Mouse (Mus musculus): ENCODE data around the gene Plcxd2. TPM values are rescaled to one million over a fixed set of nuclear protein-coding genes. Genes with fewer than 3 reads are reported as not detected.

The Plcxd2 gene
- polyA plus RNA-seq, 1 experiment from 2014 or later = 0.63 TPM

- Histone ChIP-seq H3K4me3 (ENCODE audit: inconsistent target) (no peak overlapping the region), H3K27ac (no peak overlapping the region), H3K36me3 (ENCODE audit: inconsistent target) (no peaks in the 10 kb centered on the region), H3K79me2 (ENCODE audit: inconsistent target) (no peaks in the 10 kb centered on the region)
- WGBS (ENCODE audit: missing documents) = 92% methylated on average over 5 of the region's 5 CpGs
These were observed 43.4 kb downstream of the Plcxd2 start for GRCm38 (mm10) chr16:45966604-45967003.

- H3K79me2 ChIP-seq (ENCODE audit: inconsistent target) = no peaks in the 10 kb centered on the region
- H3K36me3 ChIP-seq (ENCODE audit: inconsistent target) = no peaks in the 10 kb centered on the region
- H3K4me3 ChIP-seq (ENCODE audit: inconsistent target) = no peak overlapping the region
- WGBS (ENCODE audit: missing documents) = 94% methylated on average over 6 of the region's 6 CpGs
- H3K27ac ChIP-seq = no peak overlapping the region
These were observed 45.2 kb downstream of the Plcxd2 start for GRCm38 (mm10) chr16:45964777-45965176.

DNA sequence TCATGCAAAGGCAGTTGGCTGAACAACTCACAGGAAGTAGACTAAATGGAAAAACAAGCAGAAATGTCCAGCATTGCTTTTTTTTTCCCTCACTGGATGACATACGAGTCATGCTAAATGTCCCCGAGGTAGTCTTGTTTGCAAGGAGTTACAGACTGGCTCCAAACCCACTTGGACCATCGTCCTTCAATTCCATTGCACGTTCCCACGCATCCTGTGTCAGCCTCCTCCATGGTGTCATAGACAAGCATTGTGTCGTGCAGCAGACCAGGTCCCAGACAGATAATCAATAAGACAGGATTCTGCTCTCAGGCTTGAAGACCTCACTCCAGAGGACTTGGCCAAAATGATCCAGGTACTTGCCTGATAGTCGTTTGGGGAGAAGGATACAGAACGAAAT, 46.2 kb downstream of the Plcxd2 start:
- no peaks in the 10 kb centered on the region for H3K79me2 ChIP-seq (ENCODE audit: inconsistent target)
- no peak overlapping the region for H3K4me3 ChIP-seq (ENCODE audit: inconsistent target)
- H3K36me3 ChIP-seq (ENCODE audit: inconsistent target) = no peaks in the 10 kb centered on the region
- WGBS (ENCODE audit: missing documents) = 92% methylated on average over 8 of the region's 8 CpGs
- H3K27ac ChIP-seq = no peak overlapping the region

GRCm38 (mm10) chr16:45963088-45963487, 46.9 kb downstream of the Plcxd2 start:
- no peak overlapping the region for H3K4me3 ChIP-seq (ENCODE audit: inconsistent target)
- no peaks in the 10 kb centered on the region for H3K36me3 ChIP-seq (ENCODE audit: inconsistent target)
- WGBS (ENCODE audit: missing documents) = 92% methylated on average over 5 of the region's 5 CpGs
- H3K79me2 ChIP-seq (ENCODE audit: inconsistent target) = no peaks in the 10 kb centered on the region
- H3K27ac ChIP-seq = no peak overlapping the region

DNA sequence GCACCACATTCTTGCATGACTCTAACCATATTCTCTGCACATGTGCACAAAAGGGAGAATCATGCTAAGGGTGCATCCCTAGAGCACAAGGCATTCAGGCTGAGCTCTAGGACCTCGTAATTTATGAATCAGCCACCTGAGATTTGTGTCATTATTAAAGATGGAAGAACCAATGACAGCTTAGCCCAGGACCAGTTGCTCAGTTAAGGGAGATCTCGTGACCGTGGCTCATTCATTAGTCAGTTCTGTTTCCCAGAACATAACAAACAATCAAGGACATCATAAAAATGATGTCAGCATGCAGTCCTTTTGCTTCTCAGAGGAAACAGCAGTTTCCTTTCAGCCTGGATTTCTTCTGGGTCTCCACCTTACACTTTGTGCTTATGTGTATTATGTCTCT, 49.0 kb downstream of the Plcxd2 start:
- H3K79me2 ChIP-seq (ENCODE audit: inconsistent target) = no peaks in the 10 kb centered on the region
- no peak overlapping the region for H3K27ac ChIP-seq
- H3K36me3 ChIP-seq (ENCODE audit: inconsistent target) = no peaks in the 10 kb centered on the region
- H3K4me3 ChIP-seq (ENCODE audit: inconsistent target) = no peak overlapping the region
- 81% methylated on average over 3 of the region's 3 CpGs for WGBS (ENCODE audit: missing documents)

DNA sequence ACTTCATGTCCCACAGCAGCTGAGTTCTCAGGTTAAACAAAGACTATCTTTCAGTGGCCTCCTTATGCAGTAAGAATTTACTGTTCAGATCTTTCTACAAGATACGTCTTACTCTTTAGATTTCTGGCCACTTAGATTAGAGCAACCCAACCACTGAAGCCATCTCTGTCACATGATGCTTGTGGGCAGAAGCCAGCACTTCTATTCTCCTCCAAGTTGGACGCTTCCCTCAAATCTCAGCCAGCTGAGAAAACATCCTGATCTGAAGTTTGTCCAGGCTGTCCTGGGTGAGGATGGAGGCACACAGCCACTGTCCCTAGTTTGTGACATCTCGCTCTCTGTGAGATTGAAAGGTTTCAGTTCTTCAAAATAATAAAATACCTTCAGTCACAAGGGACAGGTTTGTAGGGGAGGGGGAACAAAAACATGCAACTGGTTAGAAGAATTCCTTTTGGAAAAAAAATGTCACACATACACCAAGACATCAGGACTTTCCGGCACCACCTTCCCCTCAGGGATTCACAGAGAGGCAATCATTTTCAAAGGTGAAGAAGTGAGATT, 53.5 kb downstream of the Plcxd2 start:
- H3K79me2 ChIP-seq (ENCODE audit: inconsistent target) = no peaks in the 10 kb centered on the region
- WGBS (ENCODE audit: missing documents) = 86% methylated on average over 4 of the region's 4 CpGs
- no peak overlapping the region for H3K4me3 ChIP-seq (ENCODE audit: inconsistent target)

GRCm38 (mm10) chr16:45953394-45953793, 56.6 kb downstream of the Plcxd2 start, which contains the start of gene Phldb2:
Phldb2 (minus strand) TSS chr16:45953598.
- no peak within 1 kb of the TSS for H3K27ac ChIP-seq
- WGBS (ENCODE audit: missing documents) = 100% methylated on average over 4 of the region's 4 CpGs
- no peak within 1 kb of the TSS for H3K4me3 ChIP-seq (ENCODE audit: inconsistent target)
- H3K79me2 ChIP-seq (ENCODE audit: inconsistent target) = no peaks in the 10 kb centered on the region
- no peaks in the 10 kb centered on the region for H3K36me3 ChIP-seq (ENCODE audit: inconsistent target)

More for the DNA sequence above, 53.5 kb downstream of the Plcxd2 start:
- H3K36me3 ChIP-seq (ENCODE audit: inconsistent target) = no peaks in the 10 kb centered on the region
- no peak overlapping the region for H3K27ac ChIP-seq

DNA sequence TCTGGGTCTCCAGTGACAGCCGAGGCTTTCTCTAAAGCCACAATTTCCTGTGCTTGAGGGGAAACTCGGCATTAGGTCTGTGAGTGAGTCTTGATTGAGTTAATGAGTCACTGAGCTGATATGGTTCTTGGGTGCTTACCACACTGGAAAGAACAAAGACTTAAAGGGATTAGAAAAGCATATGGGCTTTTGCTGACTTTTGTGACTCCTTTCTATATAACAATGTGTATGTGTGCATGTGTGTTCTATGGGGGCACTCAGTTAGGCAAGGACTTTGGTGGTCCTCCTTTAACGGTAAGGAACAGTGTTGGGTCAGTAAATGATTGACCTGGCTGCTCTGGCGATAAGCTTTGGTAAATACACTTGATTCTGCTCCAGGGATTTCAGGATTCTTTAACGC, 57.5 kb downstream of the Plcxd2 start:
- H3K4me3 ChIP-seq (ENCODE audit: inconsistent target) = no peak overlapping the region
- no peaks in the 10 kb centered on the region for H3K36me3 ChIP-seq (ENCODE audit: inconsistent target)
- H3K79me2 ChIP-seq (ENCODE audit: inconsistent target) = no peaks in the 10 kb centered on the region
- WGBS (ENCODE audit: missing documents) = 50% methylated on average over 5 of the region's 5 CpGs
- H3K27ac ChIP-seq = no peak overlapping the region

DNA sequence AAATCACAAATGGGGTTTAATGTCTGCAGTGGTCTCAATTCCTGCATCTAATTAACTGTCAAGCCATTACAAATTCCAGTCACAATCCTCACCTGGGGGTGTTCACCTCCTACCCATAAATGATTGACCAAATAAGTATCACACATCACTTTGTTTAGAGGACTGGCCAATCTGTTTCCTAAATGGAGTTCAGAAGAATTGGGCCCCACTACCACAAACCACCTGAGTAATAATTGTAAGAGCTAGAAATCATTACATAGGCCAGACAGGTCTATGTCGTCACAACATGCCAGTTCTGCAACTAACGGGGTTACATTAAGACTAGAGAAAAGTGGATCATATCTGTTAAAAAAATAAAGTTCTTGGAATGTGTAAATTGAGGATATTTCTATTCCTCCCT, 58.0 kb downstream of the Plcxd2 start:
- 42% methylated on average over 2 of the region's 2 CpGs for WGBS (ENCODE audit: missing documents)
- Histone ChIP-seq H3K79me2 (ENCODE audit: inconsistent target) (no peaks in the 10 kb centered on the region), H3K36me3 (ENCODE audit: inconsistent target) (no peaks in the 10 kb centered on the region), H3K4me3 (ENCODE audit: inconsistent target) (no peak overlapping the region), H3K27ac (no peak overlapping the region)

GRCm38 (mm10) chr16:45946335-45946734, 63.7 kb downstream of the Plcxd2 start:
- Histone ChIP-seq H3K79me2 (ENCODE audit: inconsistent target) (no peaks in the 10 kb centered on the region), H3K27ac (no peak overlapping the region), H3K36me3 (ENCODE audit: inconsistent target) (no peaks in the 10 kb centered on the region), H3K4me3 (ENCODE audit: inconsistent target) (no peak overlapping the region)
- WGBS (ENCODE audit: missing documents) = 83% methylated on average over 2 of the region's 2 CpGs

DNA sequence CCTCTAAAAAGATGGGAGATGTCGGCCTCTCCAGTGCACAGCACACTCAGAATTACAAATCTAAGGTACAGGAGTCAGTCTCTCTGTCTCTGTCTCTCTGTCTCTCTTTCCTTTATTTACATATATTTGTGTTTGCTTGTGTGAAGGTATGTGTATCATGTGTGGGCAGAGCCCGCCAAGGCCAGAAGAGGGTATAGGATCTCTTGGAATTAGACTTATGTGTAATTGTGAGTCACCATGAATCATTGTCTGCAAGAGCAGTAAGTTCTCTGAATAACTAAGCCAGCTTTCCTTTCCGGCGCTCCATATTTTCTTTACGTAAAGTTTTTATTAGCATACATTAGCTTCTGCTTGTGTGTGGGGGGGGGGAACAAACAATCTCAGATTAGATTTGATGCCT, 64.4 kb downstream of the Plcxd2 start:
- Histone ChIP-seq H3K79me2 (ENCODE audit: inconsistent target) (no peaks in the 10 kb centered on the region), H3K36me3 (ENCODE audit: inconsistent target) (no peaks in the 10 kb centered on the region), H3K4me3 (ENCODE audit: inconsistent target) (no peak overlapping the region), H3K27ac (no peak overlapping the region)
- 98% methylated on average over 5 of the region's 5 CpGs for WGBS (ENCODE audit: missing documents)

- no peaks in the 10 kb centered on the region for H3K36me3 ChIP-seq (ENCODE audit: inconsistent target)
These were observed 64.8 kb downstream of the Plcxd2 start for GRCm38 (mm10) chr16:45945174-45945631.

GRCm38 (mm10) chr16:45942169-45942891, 67.7 kb downstream of the Plcxd2 start:
- 46% methylated on average over 8 of the region's 8 CpGs for WGBS (ENCODE audit: missing documents)
- H3K36me3 ChIP-seq (ENCODE audit: inconsistent target) = no peaks in the 10 kb centered on the region
- H3K27ac ChIP-seq = no peak overlapping the region
- H3K4me3 ChIP-seq (ENCODE audit: inconsistent target) = no peak overlapping the region
- no peaks in the 10 kb centered on the region for H3K79me2 ChIP-seq (ENCODE audit: inconsistent target)

More at GRCm38 (mm10) chr16:45945174-45945631, 64.8 kb downstream of the Plcxd2 start:
- Histone ChIP-seq H3K27ac (no peak overlapping the region), H3K4me3 (ENCODE audit: inconsistent target) (no peak overlapping the region), H3K79me2 (ENCODE audit: inconsistent target) (no peaks in the 10 kb centered on the region)
- WGBS (ENCODE audit: missing documents) = 91% methylated on average over 11 of the region's 11 CpGs

GRCm38 (mm10) chr16:45940701-45941100, 69.3 kb downstream of the Plcxd2 start:
- WGBS (ENCODE audit: missing documents) = 93% methylated on average over 2 of the region's 2 CpGs
- Histone ChIP-seq H3K4me3 (ENCODE audit: inconsistent target) (no peak overlapping the region), H3K79me2 (ENCODE audit: inconsistent target) (no peaks in the 10 kb centered on the region), H3K36me3 (ENCODE audit: inconsistent target) (no peaks in the 10 kb centered on the region), H3K27ac (no peak overlapping the region)

DNA sequence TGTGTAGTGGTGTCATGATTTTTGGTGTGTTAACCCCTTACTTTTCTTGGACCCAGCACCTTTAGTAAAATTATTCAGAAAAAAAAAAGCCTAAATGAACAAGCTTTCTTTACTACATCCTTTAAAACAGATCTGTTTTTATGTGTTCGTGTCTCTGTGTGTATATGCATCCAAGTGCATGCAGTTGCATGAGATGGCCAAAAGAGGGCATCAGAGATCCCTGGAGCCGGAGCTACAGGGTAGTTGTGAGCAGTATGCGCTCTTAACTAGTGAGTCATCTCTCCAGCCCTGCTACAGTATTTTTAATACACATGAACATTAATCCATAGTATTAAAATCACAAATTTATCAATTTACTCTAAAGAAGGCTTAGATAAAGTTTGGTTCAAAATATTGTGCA, 70.6 kb downstream of the Plcxd2 start:
- Histone ChIP-seq H3K4me3 (ENCODE audit: inconsistent target) (no peak overlapping the region), H3K27ac (no peak overlapping the region), H3K36me3 (ENCODE audit: inconsistent target) (no peaks in the 10 kb centered on the region), H3K79me2 (ENCODE audit: inconsistent target) (no peaks in the 10 kb centered on the region)
- WGBS (ENCODE audit: missing documents) = 96% methylated on average over 3 of the region's 3 CpGs
